Mouse (Mus musculus) ES-Bruce4 (cell line): ENCODE measurements around the gene Ppa1.

Source experiments
- CTCF ChIP-seq: IDR thresholded peaks from one replicate; pipeline ENCODE4 v1.8.1; 2011; ENCODE audit warnings: low read depth, low read length
- EP300 ChIP-seq: IDR thresholded peaks from 2 replicates; pipeline ENCODE4 v1.6.1; 2011; ENCODE audit warnings: low read depth, low read length; ENCODE audit not compliant: insufficient read depth
- POLR2A ChIP-seq: IDR thresholded peaks from one replicate; pipeline ENCODE4 v1.8.1; 2011; ENCODE audit warnings: low read length; ENCODE audit not compliant: insufficient read depth

- TF ChIP-seq POLR2A (no peak), EP300 (no peak), CTCF (no peak)
Observed at GRCm38 (mm10) chr10:61646557-61646956, 1.8 kb upstream of the Ppa1 start.
